ENCODE assay signal across 14 mouse cellular contexts in the genomic region with DNA sequence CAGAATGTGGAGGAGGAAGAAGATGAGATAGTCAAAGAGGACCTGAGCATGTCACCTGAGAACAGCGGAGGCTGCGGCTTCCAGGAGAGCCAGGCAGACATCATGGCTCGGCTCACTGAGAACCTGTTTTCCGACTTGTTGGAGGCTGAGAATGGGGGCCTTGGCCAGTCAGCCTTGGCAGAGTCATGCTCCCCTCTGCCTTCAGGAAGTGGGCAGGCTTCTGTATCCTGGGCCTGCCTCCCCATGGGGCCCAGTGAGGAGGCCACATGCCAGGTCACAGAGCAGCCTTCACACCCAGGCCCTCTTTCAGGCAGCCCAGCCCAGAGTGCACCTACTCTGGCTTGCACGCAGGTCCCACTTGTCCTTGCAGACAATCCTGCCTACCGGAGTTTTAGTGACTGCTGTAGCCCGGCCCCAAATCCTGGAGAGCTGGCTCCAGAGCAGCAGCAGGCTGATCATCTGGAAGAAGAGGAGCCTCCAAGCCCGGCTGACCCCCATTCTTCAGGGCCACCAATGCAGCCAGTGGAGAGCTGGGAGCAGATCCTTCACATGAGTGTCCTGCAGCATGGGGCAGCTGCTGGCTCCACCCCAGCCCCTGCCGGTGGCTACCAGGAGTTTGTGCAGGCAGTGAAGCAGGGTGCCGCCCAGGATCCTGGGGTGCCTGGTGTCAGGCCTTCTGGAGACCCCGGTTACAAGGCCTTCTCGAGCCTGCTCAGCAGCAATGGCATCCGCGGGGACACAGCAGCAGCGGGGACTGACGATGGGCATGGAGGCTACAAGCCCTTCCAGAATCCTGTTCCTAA. TPM values are rescaled to one million over a fixed set of nuclear protein-coding genes. Genes with fewer than 3 reads are reported as not detected.
DNase-seq lines count a peak whose midpoint lies in the region; ATAC-seq and TF ChIP-seq lines count a peak whose summit lies in the region.
"Had no signal": no experiment of that assay in that cellular context is flagged by ENCODE, and none has a peak within 500 bp of the region (broad histone marks: within the 10 kb centered on the region; RNA-seq: fewer than 3 reads in every experiment).

No protein-coding gene starts in this region.

- peak overlapping the region; percentile 48; the same call in 1 of the 2 replicates for H3K27ac ChIP-seq in kidney, embryonic 15.5 days
- no peak overlapping the region for H3K27ac ChIP-seq in kidney, adult 2 months (ENCODE audit: insufficient read depth, low read depth, low read length)
- H3K27ac ChIP-seq in macrophage, result peak overlapping the region; percentile 65

- no peaks in the 10 kb centered on the region for H3K9me3 ChIP-seq in kidney, embryonic 15.5 days (replicated peaks)
- H3K9me3 ChIP-seq: heart, embryonic 13.5 days; hindbrain, embryonic 13.5 days; liver, embryonic 15.5 days had no signal

- DNase-seq in kidney, adult 2 months, result no peak
- DNase-seq in 416B (ENCODE audit: low read depth), result peak; percentile 49
- DNase-seq in CD4-positive helper T cell, adult 2 months (ENCODE audit: low read depth, low spot score), result peak; percentile 24
- no peak for DNase-seq in urinary bladder, postnatal 25 days (ENCODE audit: low spot score)
- DNase-seq: cerebellum, postnatal 36 days; gastrocnemius, postnatal 14 days; kidney, adult 18-20 months had no signal

- H3K4me3 ChIP-seq in kidney, embryonic 15.5 days (replicated peaks), result no peak overlapping the region
- H3K4me3 ChIP-seq in kidney, adult 2 months (ENCODE audit: insufficient read depth, low read depth, low read length), result no peak overlapping the region
- no peak overlapping the region for H3K4me3 ChIP-seq in macrophage (ENCODE audit: inconsistent target)
- H3K4me3 ChIP-seq: heart, embryonic 13.5 days; hindbrain, embryonic 13.5 days; liver, embryonic 15.5 days had no signal

- no peak for TF ChIP-seq CTCF in kidney, adult 2 months (conservative IDR thresholded peaks at IDR 0.05; ENCODE audit: insufficient read depth, insufficient read length, low read depth, low read length)

- peaks cover 35% of the 10 kb centered on the region for H3K4me1 ChIP-seq in kidney, embryonic 15.5 days
- no peaks in the 10 kb centered on the region for H3K4me1 ChIP-seq in kidney, adult 2 months (ENCODE audit: control insufficient read depth, insufficient read depth, low read length)

- H3K27me3 ChIP-seq in kidney, embryonic 15.5 days, result no peaks in the 10 kb centered on the region
- H3K27me3 ChIP-seq in kidney, adult 2 months (replicated peaks; ENCODE audit: control insufficient read depth, insufficient read depth, low read length), result no peaks in the 10 kb centered on the region
- H3K27me3 ChIP-seq: heart, embryonic 13.5 days had no signal

- peaks cover 33% of the 10 kb centered on the region for H3K36me3 ChIP-seq in kidney, embryonic 15.5 days
- no peaks in the 10 kb centered on the region; the same call in 1 of the 2 replicates for H3K36me3 ChIP-seq in kidney, adult 2 months (ENCODE audit: control insufficient read depth, insufficient read depth, low read length)
- peaks cover 55% of the 10 kb centered on the region for H3K36me3 ChIP-seq in macrophage (ENCODE audit: inconsistent target)
- H3K36me3 ChIP-seq: hindbrain, embryonic 13.5 days had no signal

- no peak overlapping the region for H3K4me2 ChIP-seq in kidney, embryonic 15.5 days
- H3K4me2 ChIP-seq: heart, embryonic 13.5 days; hindbrain, embryonic 13.5 days; liver, embryonic 15.5 days had no signal

- no peak overlapping the region for H3K9ac ChIP-seq in kidney, embryonic 15.5 days
- H3K9ac ChIP-seq: hindbrain, embryonic 13.5 days; liver, embryonic 15.5 days had no signal

- WGBS in kidney, embryonic 15.5 days, result 78% methylated on average over 16 of the region's 16 CpGs
- WGBS in kidney, adult 2 months, result 86% methylated on average over 16 of the region's 16 CpGs
- WGBS in macrophage (ENCODE audit: missing documents), result 57% methylated on average over 15 of the region's 16 CpGs

- no peaks in the 10 kb centered on the region for H3K79me2 ChIP-seq in macrophage (ENCODE audit: inconsistent target)

- 0 out of 2 replicates have a peak, but pooled peaks have one; percentile 26 for ATAC-seq in kidney, embryonic 15.5 days (replicated peaks; ENCODE audit: low FRiP score)
- no peak for ATAC-seq in frontal cortex, adult (ENCODE audit: low TSS enrichment)
- ATAC-seq: forebrain, embryonic 16.5 days had no signal

- TF ChIP-seq POLR2A in kidney, adult 2 months (IDR thresholded peaks at IDR 0.05; ENCODE audit: low read depth, low read length), result no peak

RNA-seq across cellular contexts. Expression of a gene that starts 24.0 kb away (rescaled TPM):
- 8.6 and 10.4 TPM in 2 replicates for polyA plus RNA-seq in kidney, embryonic 15.5 days (2015; fragmentation: Nextera tagmentation; extraction: Ambion mirVana)
- 16.1 and 20.3 TPM in 2 replicates for polyA plus RNA-seq in kidney, adult 2 months (2012; rRNA removed)
- total RNA-seq in macrophage (2018; cell fraction: chromatin; rRNA removed), result 1,000 to 10,000 TPM in 1 of 26 experiments, 100 to 1,000 TPM in 25; 132 to 1,109 (median 198) TPM
- 100 to 1,000 TPM in 14 of 26 experiments, 10 to 100 TPM in 12; 66.1 to 266 (median 101) TPM for total RNA-seq in macrophage (2018; cell fraction: cytosol; rRNA removed)
- total RNA-seq in macrophage (2018; cell fraction: nucleus; rRNA removed), result 1,000 to 10,000 TPM in 1 of 26 experiments, 100 to 1,000 TPM in 25; 132 to 1,059 (median 192) TPM
- polyA plus RNA-seq in macrophage (2018), result 95.1 to 123 TPM (median 99.7 TPM) in 3 replicates

RNA-seq across cellular contexts. Expression of a gene that starts 27.3 kb away (rescaled TPM):
- polyA plus RNA-seq in kidney, embryonic 15.5 days (2015; fragmentation: Nextera tagmentation; extraction: Ambion mirVana), result 0.24 and 0.31 TPM in 2 replicates
- 1.4 and 6.4 TPM in 2 replicates for polyA plus RNA-seq in kidney, adult 2 months (2012; rRNA removed)
- 100 to 1,000 TPM in 1 of 26 experiments, 10 to 100 TPM in 18, 1 to 10 TPM in 7; 2.1 to 103 (median 34.8) TPM for total RNA-seq in macrophage (2018; cell fraction: chromatin; rRNA removed)
- 10 to 100 TPM; 11.9 to 91.3 (median 35.2) TPM for total RNA-seq in macrophage (2018; cell fraction: cytosol; rRNA removed)
- total RNA-seq in macrophage (2018; cell fraction: nucleus; rRNA removed), result 100 to 1,000 TPM in 7 of 26 experiments, 10 to 100 TPM in 19; 11.6 to 141 (median 56.9) TPM
- polyA plus RNA-seq in macrophage (2018), result 34.1 to 93.4 TPM (median 46.8 TPM) in 3 replicates

Comparison
In these comparisons a context has a peak if more than half of its experiments do, and no peak if none do; other contexts are left out.
1. DNase-seq: peak in 416B (single experiment) and CD4-positive helper T cell, adult 2 months (single experiment); none in kidney, adult 2 months (single experiment) and urinary bladder, postnatal 25 days (single experiment).